Mouse (Mus musculus): ENCODE results near the gene Abcg5. TPM values are rescaled to one million over a fixed set of nuclear protein-coding genes. Genes with fewer than 3 reads are reported as not detected.

Abcg5 gene
- total and polyA plus RNA-seq, 3 experiments = not detected

- no peak for DNase-seq (ENCODE audit: low read depth, low spot score)
- TF ChIP-seq ZMIZ1 (IDR thresholded peaks at IDR 0.05; ENCODE audit: low read depth, low read length) (no peak), USF2 (IDR thresholded peaks at IDR 0.05; ENCODE audit: borderline replicate concordance in 1 of 2, insufficient read depth in 1 of 2, low read depth in 1 of 2, low read length in 2 of 2) (no peak), SMC3 (IDR thresholded peaks at IDR 0.05; ENCODE audit: low read depth, low read length) (no peak), MYC (IDR thresholded peaks at IDR 0.05; ENCODE audit: low read depth, low read length) (no peak)
- Histone ChIP-seq H3K79me2 (ENCODE audit: control insufficient read depth, insufficient read depth, low read length, poor library complexity) (no peaks in the 10 kb centered on the region), H3K9me3 (replicated peaks; ENCODE audit: insufficient read depth, low read length) (no peaks in the 10 kb centered on the region), H3K4me3 (ENCODE audit: control insufficient read depth in 1 of 2, insufficient read depth in 1 of 2, low read depth in 2 of 2, low read length in 2 of 2) (no peak overlapping the region), H3K27me3 (ENCODE audit: control insufficient read depth in 1 of 2, insufficient read depth in 2 of 2, low read length in 2 of 2) (no peaks in the 10 kb centered on the region; a peak in 2 of 4 replicates), H3K4me1 (ENCODE audit: control insufficient read depth in 1 of 2, insufficient read depth in 2 of 2, low read length in 2 of 2) (no peaks in the 10 kb centered on the region), H3K9ac (ENCODE audit: control insufficient read depth, low read depth, low read length, poor library complexity, severe bottlenecking) (no peak overlapping the region), H3K27ac (ENCODE audit: control insufficient read depth, low read depth, low read length) (no peak overlapping the region), H3K36me3 (ENCODE audit: control insufficient read depth in 1 of 2, insufficient read depth in 2 of 2, low read length in 2 of 2) (no peaks in the 10 kb centered on the region)
These were observed 67.0 kb downstream of the Abcg5 start for GRCm38 (mm10) chr17:84615811-84616210.

GRCm38 (mm10) chr17:84611971-84612370 lies 70.8 kb downstream of the Abcg5 start:
- H3K9ac ChIP-seq (ENCODE audit: control insufficient read depth, low read depth, low read length, poor library complexity, severe bottlenecking) = no peak overlapping the region
- H3K4me1 ChIP-seq (ENCODE audit: control insufficient read depth in 1 of 2, insufficient read depth in 2 of 2, low read length in 2 of 2) = no peaks in the 10 kb centered on the region
- no peaks in the 10 kb centered on the region for H3K79me2 ChIP-seq (ENCODE audit: control insufficient read depth, insufficient read depth, low read length, poor library complexity)
- H3K36me3 ChIP-seq (ENCODE audit: control insufficient read depth in 1 of 2, insufficient read depth in 2 of 2, low read length in 2 of 2) = no peaks in the 10 kb centered on the region
- DNase-seq (ENCODE audit: low read depth, low spot score) = no peak
- H3K27ac ChIP-seq (ENCODE audit: control insufficient read depth, low read depth, low read length) = no peak overlapping the region
- no peaks in the 10 kb centered on the region for H3K9me3 ChIP-seq (replicated peaks; ENCODE audit: insufficient read depth, low read length)
- H3K27me3 ChIP-seq (ENCODE audit: control insufficient read depth in 1 of 2, insufficient read depth in 2 of 2, low read length in 2 of 2) = no peaks in the 10 kb centered on the region; a peak in 1 of 4 replicates
- TF ChIP-seq RCOR1 (IDR thresholded peaks at IDR 0.05; ENCODE audit: low read depth, low read length) = no peak
- TF ChIP-seq MAFK (IDR thresholded peaks at IDR 0.05; ENCODE audit: borderline replicate concordance, low read depth, low read length) = no peak
- TF ChIP-seq TAL1 (IDR thresholded peaks at IDR 0.05; ENCODE audit: low read length) = no peak
- no peak for TF ChIP-seq SIN3A (IDR thresholded peaks at IDR 0.05; ENCODE audit: low read length)
- TF ChIP-seq POLR2A (IDR thresholded peaks at IDR 0.05; ENCODE audit: control insufficient read depth in 1 of 2, insufficient read depth in 1 of 2, low read depth in 1 of 2, low read length in 2 of 2, poor library complexity in 1 of 2) = no peak
- no peak for TF ChIP-seq ZNF384 (IDR thresholded peaks at IDR 0.05; ENCODE audit: low read depth, low read length)
- no peak for TF ChIP-seq EP300 (IDR thresholded peaks at IDR 0.05; ENCODE audit: low read depth in 1 of 2, low read length in 2 of 2)
- no peak for TF ChIP-seq NELFE (IDR thresholded peaks at IDR 0.05; ENCODE audit: low read depth, low read length)
- TF ChIP-seq E2F4 (IDR thresholded peaks at IDR 0.05; ENCODE audit: borderline replicate concordance, low read depth, low read length) = no peak
- TF ChIP-seq NRF1 (IDR thresholded peaks at IDR 0.05; ENCODE audit: insufficient read depth, low read depth, low read length, poor library complexity, severe bottlenecking) = no peak
- no peak for TF ChIP-seq UBTF (IDR thresholded peaks at IDR 0.05; ENCODE audit: borderline replicate concordance, insufficient read depth, low read depth, low read length)
- TF ChIP-seq TBP (IDR thresholded peaks at IDR 0.05; ENCODE audit: low read depth, low read length) = no peak
- no peak for TF ChIP-seq ZC3H11A (IDR thresholded peaks at IDR 0.05; ENCODE audit: low read depth, low read length)
- no peak for TF ChIP-seq USF1 (IDR thresholded peaks at IDR 0.05; ENCODE audit: low read depth, low read length)
- TF ChIP-seq CHD2 (IDR thresholded peaks at IDR 0.05; ENCODE audit: low read length) = no peak
- H3K4me3 ChIP-seq (ENCODE audit: control insufficient read depth in 1 of 2, insufficient read depth in 1 of 2, low read depth in 2 of 2, low read length in 2 of 2) = no peak overlapping the region

All from MEL (cell line).